In the genomic region with DNA sequence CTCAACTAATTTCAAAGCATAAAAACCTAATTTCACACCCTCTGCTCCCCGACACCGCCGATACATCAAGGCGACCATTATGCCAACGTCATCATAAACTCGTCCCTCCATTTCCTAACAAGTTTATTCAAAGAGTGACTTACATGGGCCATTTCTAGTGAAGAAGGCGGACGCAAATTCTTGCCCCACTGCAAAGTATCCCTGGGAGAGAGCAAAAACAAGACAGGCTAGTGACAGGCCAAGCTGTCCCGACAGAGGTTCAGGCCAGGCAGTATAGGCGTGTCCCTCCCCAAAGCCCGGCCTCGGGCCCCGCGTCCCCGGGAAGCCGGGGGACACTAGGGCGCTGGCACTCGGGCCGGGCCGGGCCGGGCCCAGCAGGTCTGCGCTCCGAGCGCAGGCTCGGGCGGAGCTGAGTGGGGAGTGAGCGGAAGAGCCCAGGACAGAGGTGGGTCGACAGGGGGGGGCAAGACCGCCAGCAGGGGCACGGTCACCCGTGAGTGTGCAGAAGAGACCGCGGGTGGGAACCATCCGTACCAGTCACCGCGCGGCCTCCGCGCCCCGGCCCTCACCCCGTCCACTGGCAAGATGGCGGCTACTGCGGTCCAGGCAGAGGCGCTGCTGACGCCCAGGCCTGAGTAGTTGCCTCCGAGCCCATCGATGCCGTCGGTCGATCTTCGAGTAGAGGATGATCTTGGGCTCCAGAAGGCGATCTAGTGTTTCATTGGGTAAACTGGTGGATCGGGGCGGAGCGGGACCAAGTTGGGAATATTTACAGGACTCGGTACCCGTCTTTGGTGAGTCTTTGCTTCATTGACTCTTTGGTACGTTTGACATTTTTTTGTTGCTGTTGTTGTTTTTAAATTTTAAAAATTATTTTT, we compare ENCODE assay signal across 1 mouse cellular context.
TF ChIP-seq lines count a peak whose summit lies in the region.

A gene (minus strand): TSS at position 693 of the 878 bp plus-strand sequence.

TF ChIP-seq in CH12.LX, 34 proteins besides CTCF, POLR2A, EP300 and RAD21 (continued from another document):
- TF ChIP-seq CHD1 (IDR thresholded peaks at IDR 0.05; ENCODE audit: low read depth, low read length) (peak; percentile 57; the same call in 1 of the 2 replicates), MXI1 (IDR thresholded peaks at IDR 0.05; ENCODE audit: low read depth, low read length) (peak; percentile 53; the same call in 1 of the 2 replicates), ETS1 (conservative IDR thresholded peaks at IDR 0.05; ENCODE audit: low read depth, low read length) (no peak), RCOR1 (conservative IDR thresholded peaks at IDR 0.05; ENCODE audit: low read depth, low read length) (no peak), CHD2 (IDR thresholded peaks at IDR 0.05; ENCODE audit: low read length) (no peak), SMC3 (IDR thresholded peaks at IDR 0.05; ENCODE audit: low read depth, low read length) (no peak), MAX (IDR thresholded peaks at IDR 0.05; ENCODE audit: low read length) (peak; percentile 50; the same call in 1 of the 2 replicates), ZMIZ1 (IDR thresholded peaks at IDR 0.05; ENCODE audit: low read depth, low read length) (peak; percentile 78; the same call in 1 of the 2 replicates), TCF12 (IDR thresholded peaks at IDR 0.05; ENCODE audit: low read depth, low read length) (peak; percentile 72), MAZ (IDR thresholded peaks at IDR 0.05; ENCODE audit: low read depth, low read length) (peak; percentile 67; the same call in 1 of the 2 replicates), HCFC1 (IDR thresholded peaks at IDR 0.05; ENCODE audit: low read depth, low read length) (peak; percentile 88), NRF1 (IDR thresholded peaks at IDR 0.05; ENCODE audit: low read depth, low read length) (peak; percentile 63), SIN3A (IDR thresholded peaks at IDR 0.05; ENCODE audit: low read length) (peak; percentile 89), POLR2AphosphoS2 (IDR thresholded peaks at IDR 0.05; ENCODE audit: low read depth, low read length) (no peak; the same call in 1 of the 2 replicates), GABPA (IDR thresholded peaks at IDR 0.05; ENCODE audit: insufficient replicate concordance, low read depth, low read length) (no peak; the same call in 1 of the 2 replicates), MAFK (IDR thresholded peaks at IDR 0.05; ENCODE audit: insufficient replicate concordance, low read length) (peak; percentile 80), USF1 (IDR thresholded peaks at IDR 0.05; ENCODE audit: low read depth, low read length) (no peak), USF2 (conservative IDR thresholded peaks at IDR 0.05; ENCODE audit: low read depth, low read length) (no peak), PAX5 (IDR thresholded peaks at IDR 0.05; ENCODE audit: low read length) (no peak), JUN (IDR thresholded peaks at IDR 0.05; ENCODE audit: insufficient read depth, low read depth, low read length) (no peak), MYC (IDR thresholded peaks at IDR 0.05; ENCODE audit: low read depth, low read length) (0 out of 2 replicates have a peak, but pooled peaks have one; percentile 26), BHLHE40 (IDR thresholded peaks at IDR 0.05; ENCODE audit: low read depth, low read length) (peak; percentile 18; the same call in 1 of the 2 replicates), ZC3H11A (IDR thresholded peaks at IDR 0.05; ENCODE audit: low read depth, low read length) (no peak), JUND (conservative IDR thresholded peaks at IDR 0.05; ENCODE audit: low read depth, low read length) (no peak), ELF1 (IDR thresholded peaks at IDR 0.05; ENCODE audit: low read depth, low read length) (peak; percentile 48), ZNF384 (IDR thresholded peaks at IDR 0.05; ENCODE audit: low read depth, low read length) (peak; percentile 74), E2F4 (IDR thresholded peaks at IDR 0.05; ENCODE audit: insufficient replicate concordance, low read depth, low read length) (no peak)
TF ChIP-seq in CH12.LX: peak in this region for 20.
